8 mouse cellular contexts compared by ENCODE assay signal in the genomic region with DNA sequence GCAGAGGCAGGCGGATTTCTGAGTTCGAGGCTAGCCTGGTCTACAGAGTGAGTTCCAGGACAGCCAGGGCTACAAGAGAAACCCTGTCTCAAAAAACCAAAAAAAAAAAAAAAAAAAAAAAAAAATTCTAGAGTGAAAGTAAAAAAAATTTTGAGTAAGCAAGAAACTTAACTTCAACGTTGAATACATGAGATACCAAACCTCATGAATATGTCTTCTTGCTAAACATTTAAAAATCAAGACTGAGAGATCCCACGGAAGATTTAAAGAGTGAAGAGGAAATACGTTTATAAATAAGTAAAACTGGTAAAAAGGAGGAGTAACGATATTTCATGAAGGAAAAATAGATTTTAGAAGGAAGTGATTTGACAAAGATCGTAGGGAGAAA. TPM values are rescaled to one million over a fixed set of nuclear protein-coding genes. Genes with fewer than 3 reads are reported as not detected.
DNase-seq lines count a peak whose midpoint lies in the region; ATAC-seq and TF ChIP-seq lines count a peak whose summit lies in the region.

No protein-coding gene starts in this region.

- H3K4me2 ChIP-seq in heart, embryonic 14.5 days (ENCODE audit: low read length): peak overlapping the region; percentile 71
- peak overlapping the region; percentile 84 for H3K4me2 ChIP-seq in liver, postnatal 0 days (ENCODE audit: low read depth, low read length)

- peak overlapping the region; percentile 84 to 92 for H3K4me3 ChIP-seq in heart, embryonic 14.5 days (ENCODE audit: control insufficient read depth in 1 of 2, insufficient read depth in 1 of 2, low read depth in 1 of 2, low read length in 2 of 2)
- peak overlapping the region; percentile 54 to 94 for H3K4me3 ChIP-seq in MEL (ENCODE audit: control insufficient read depth in 1 of 2, insufficient read depth in 1 of 2, low read depth in 2 of 2, low read length in 2 of 2)
- peak overlapping the region; percentile 84 for H3K4me3 ChIP-seq in hindbrain, embryonic 10.5 days
- peak overlapping the region; percentile 81 for H3K4me3 ChIP-seq in liver, postnatal 0 days (ENCODE audit: low read depth, low read length)

- no peaks in the 10 kb centered on the region for H3K36me3 ChIP-seq in heart, embryonic 14.5 days (ENCODE audit: control insufficient read depth, insufficient read depth, low read length)
- peaks cover 0 to 17% of the 10 kb centered on the region in 2 experiments; a peak in 2 of 4 replicates for H3K36me3 ChIP-seq in MEL (ENCODE audit: control insufficient read depth in 1 of 2, insufficient read depth in 2 of 2, low read length in 2 of 2)
- H3K36me3 ChIP-seq in hindbrain, embryonic 10.5 days: no peaks in the 10 kb centered on the region
- H3K36me3 ChIP-seq in liver, postnatal 0 days (replicated peaks; ENCODE audit: insufficient read depth, low read length): no peaks in the 10 kb centered on the region

- no peak for TF ChIP-seq CTCF in MEL (IDR thresholded peaks at IDR 0.05 in 2 of 3, conservative IDR thresholded peaks at IDR 0.05 in 1 of 3; ENCODE audit: control insufficient read depth in 1 of 3, insufficient read depth in 1 of 3, low read depth in 2 of 3, low read length in 3 of 3, poor library complexity in 1 of 3, severe bottlenecking in 1 of 3)
- no peak for TF ChIP-seq CTCF in liver, postnatal 0 days (IDR thresholded peaks at IDR 0.05; ENCODE audit: low read depth)

- WGBS in heart, embryonic 14.5 days: 52% methylated on average over 7 of the region's 7 CpGs
- 51% methylated on average over 7 of the region's 7 CpGs for WGBS in hindbrain, embryonic 10.5 days
- 37% methylated on average over 7 of the region's 7 CpGs for WGBS in liver, postnatal 0 days (ENCODE audit: insufficient replicate concordance)

- H3K4me1 ChIP-seq in heart, embryonic 14.5 days (ENCODE audit: control insufficient read depth in 2 of 2, insufficient read depth in 2 of 2, low read length in 2 of 2): peaks cover 0 to 11% of the 10 kb centered on the region in 2 experiments; a peak in 2 of 4 replicates
- peaks cover 3 to 17% of the 10 kb centered on the region in 2 experiments for H3K4me1 ChIP-seq in MEL (ENCODE audit: control insufficient read depth in 1 of 2, insufficient read depth in 2 of 2, low read length in 2 of 2)
- H3K4me1 ChIP-seq in hindbrain, embryonic 10.5 days (replicated peaks): peaks cover 16% of the 10 kb centered on the region
- H3K4me1 ChIP-seq in liver, postnatal 0 days (ENCODE audit: insufficient read depth): peaks cover 15% of the 10 kb centered on the region

- no peak overlapping the region for H3K9ac ChIP-seq in heart, embryonic 14.5 days (ENCODE audit: low read length)
- peak overlapping the region; percentile 52 for H3K9ac ChIP-seq in MEL (ENCODE audit: control insufficient read depth, low read depth, low read length, poor library complexity, severe bottlenecking)
- peak overlapping the region; percentile 85; the same call in 1 of the 2 replicates for H3K9ac ChIP-seq in liver, postnatal 0 days (replicated peaks)

- no peak for TF ChIP-seq POLR2A in MEL (IDR thresholded peaks at IDR 0.05; ENCODE audit: control insufficient read depth in 1 of 2, insufficient read depth in 1 of 2, low read depth in 1 of 2, low read length in 2 of 2, poor library complexity in 1 of 2)

- H3K27me3 ChIP-seq in heart, embryonic 14.5 days (ENCODE audit: control insufficient read depth, insufficient read depth, low read length): no peaks in the 10 kb centered on the region
- H3K27me3 ChIP-seq in MEL (ENCODE audit: control insufficient read depth in 1 of 2, insufficient read depth in 2 of 2, low read length in 2 of 2): no peaks in the 10 kb centered on the region; a peak in 1 of 4 replicates
- no peaks in the 10 kb centered on the region for H3K27me3 ChIP-seq in hindbrain, embryonic 10.5 days (ENCODE audit: insufficient read depth, poor library complexity, severe bottlenecking)
- H3K27me3 ChIP-seq in liver, postnatal 0 days (ENCODE audit: insufficient read depth, low read length): no peaks in the 10 kb centered on the region

- no peak for ATAC-seq in heart, embryonic 14.5 days (ENCODE audit: insufficient number of reproducible peaks, insufficient read depth, low FRiP score, low read depth)
- ATAC-seq in liver, postnatal 0 days: no peak

- no peak for DNase-seq in heart, adult 8-10 months (ENCODE audit: low spot score)
- DNase-seq in MEL (ENCODE audit: low read depth, low spot score): no peak
- DNase-seq in hindbrain, embryonic 10.5 days (ENCODE audit: low spot score): no peak
- no peak for DNase-seq in liver, postnatal 0 days
- no peak for DNase-seq in frontal cortex, postnatal 25 days (ENCODE audit: low spot score in 2 of 2)
- DNase-seq in thymus, postnatal 25 days: no peak
- no peak for DNase-seq in left cerebral cortex, postnatal 25 days (ENCODE audit: low spot score in 2 of 2)

- intact Hi-C loops in left cerebral cortex, postnatal 25 days (cut with DNase I): no loop called here

- TF ChIP-seq EP300 in MEL (IDR thresholded peaks at IDR 0.05; ENCODE audit: low read depth in 1 of 2, low read length in 2 of 2): no peak
- TF ChIP-seq EP300 in liver, postnatal 0 days (IDR thresholded peaks at IDR 0.05; ENCODE audit: low read depth): no peak

- no peak for TF ChIP-seq RAD21 in MEL (IDR thresholded peaks at IDR 0.05; ENCODE audit: low read depth, low read length)

- H3K79me2 ChIP-seq in MEL (ENCODE audit: control insufficient read depth, insufficient read depth, low read length, poor library complexity): peaks cover 6% of the 10 kb centered on the region

- no peaks in the 10 kb centered on the region for H3K9me3 ChIP-seq in heart, embryonic 14.5 days (ENCODE audit: control insufficient read depth, low read length)
- H3K9me3 ChIP-seq in MEL (replicated peaks; ENCODE audit: insufficient read depth, low read length): no peaks in the 10 kb centered on the region
- H3K9me3 ChIP-seq in hindbrain, embryonic 10.5 days: no peaks in the 10 kb centered on the region
- no peaks in the 10 kb centered on the region for H3K9me3 ChIP-seq in liver, postnatal 0 days (ENCODE audit: low read length)

- no peak overlapping the region for H3K27ac ChIP-seq in heart, embryonic 14.5 days (replicated peaks in 1 of 2; ENCODE audit: control insufficient read depth in 1 of 2, insufficient read depth in 1 of 2, low read depth in 2 of 2, low read length in 2 of 2)
- H3K27ac ChIP-seq in MEL (ENCODE audit: control insufficient read depth, low read depth, low read length): no peak overlapping the region
- H3K27ac ChIP-seq in hindbrain, embryonic 10.5 days: peak overlapping the region; percentile 95; the same call in 1 of the 2 replicates
- no peak overlapping the region for H3K27ac ChIP-seq in liver, postnatal 0 days (ENCODE audit: low read depth)

TF ChIP-seq in MEL, 35 proteins besides CTCF, POLR2A, EP300 and RAD21:
- TF ChIP-seq SIN3A (IDR thresholded peaks at IDR 0.05; ENCODE audit: low read length) (no peak), BHLHE40 (IDR thresholded peaks at IDR 0.05; ENCODE audit: borderline replicate concordance, low read depth, low read length) (no peak), POLR2AphosphoS5 (IDR thresholded peaks at IDR 0.05; ENCODE audit: borderline replicate concordance, low read depth, low read length) (no peak), ZNF384 (IDR thresholded peaks at IDR 0.05; ENCODE audit: low read depth, low read length) (peak; percentile 71), NELFE (IDR thresholded peaks at IDR 0.05; ENCODE audit: low read depth, low read length) (no peak)

RNA-seq across cellular contexts. Expression of a gene that starts 0.5 kb away (rescaled TPM):
- polyA plus RNA-seq in heart, embryonic 14.5 days (2014; fragmentation: Nextera tagmentation; extraction: Ambion mirVana): 10.9 and 11.2 TPM in 2 replicates
- 1 to 10 TPM; 5.1 to 5.8 (median 5.4) TPM for total RNA-seq in heart, adult 8-10 months (2022)
- 7.7 and 9.6 TPM in 2 replicates for total RNA-seq in MEL (2012; rRNA removed)
- 1 to 10 TPM in 1 of 2 experiments, not detected in 1; 7.9 TPM for polyA plus RNA-seq in MEL (2012; ENCODE audit: insufficient read depth in 1 of 2, insufficient read length in 2 of 2, low read depth in 1 of 2, low replicate concordance in 2 of 2, missing spikeins in 1 of 2)
- polyA plus RNA-seq in hindbrain, embryonic 10.5 days (2016; fragmentation: Nextera tagmentation; extraction: Ambion mirVana): 15.4 and 19.0 TPM in 2 replicates
- 2.8 and 3.3 TPM in 2 replicates for polyA plus RNA-seq in liver, postnatal 0 days (2015; fragmentation: Nextera tagmentation; extraction: Ambion mirVana)
- 10 to 100 TPM; 42.4 to 42.8 TPM for total RNA-seq in left cerebral cortex, postnatal 25 days (2021)

RNA-seq across cellular contexts. Expression of a gene that starts 9.7 kb away (rescaled TPM):
- 79.1 and 80.1 TPM in 2 replicates for polyA plus RNA-seq in heart, embryonic 14.5 days (2014; fragmentation: Nextera tagmentation; extraction: Ambion mirVana)
- total RNA-seq in heart, adult 8-10 months (2022): 10 to 100 TPM in 2 of 4 experiments, 1 to 10 TPM in 2; 8.3 to 19.9 (median 12.9) TPM
- total RNA-seq in MEL (2012; rRNA removed): 109 and 132 TPM in 2 replicates
- polyA plus RNA-seq in MEL (2012; ENCODE audit: insufficient read depth in 1 of 2, insufficient read length in 2 of 2, low read depth in 1 of 2, low replicate concordance in 2 of 2, missing spikeins in 1 of 2): 10 to 100 TPM in 1 of 2 experiments, not detected in 1; 36.1 TPM
- polyA plus RNA-seq in hindbrain, embryonic 10.5 days (2016; fragmentation: Nextera tagmentation; extraction: Ambion mirVana): 188 and 197 TPM in 2 replicates
- 62.1 and 64.8 TPM in 2 replicates for polyA plus RNA-seq in liver, postnatal 0 days (2015; fragmentation: Nextera tagmentation; extraction: Ambion mirVana)
- total RNA-seq in left cerebral cortex, postnatal 25 days (2021): 10 to 100 TPM; 12.4 to 13.4 TPM
